Comparison of ENCODE assay signal across 7 mouse cellular contexts in genomic region chr17:49889629-49890028, GRCm38 (mm10).
DNase-seq lines count a peak whose midpoint lies in the region; ATAC-seq lines count a peak whose summit lies in the region.

No protein-coding gene starts in this region.

- peak; percentile 62 for DNase-seq in left cerebral cortex, postnatal 4 days
- no peak for DNase-seq in left cerebral cortex, postnatal 10 days (ENCODE audit: extremely low spot score in 1 of 2, low spot score in 2 of 2)
- DNase-seq in forebrain, embryonic 10.5 days (ENCODE audit: extremely low spot score, low spot score), result peak; percentile 32
- no peak for DNase-seq in left cerebral cortex, postnatal 36 days (ENCODE audit: low spot score in 2 of 2)
- DNase-seq in yolk sac, embryonic 10.5 days (ENCODE audit: low spot score), result no peak

- no peaks in the 10 kb centered on the region for H3K36me3 ChIP-seq in forebrain, embryonic 10.5 days (replicated peaks)
- no peaks in the 10 kb centered on the region for H3K36me3 ChIP-seq in limb, embryonic 13.5 days
- H3K36me3 ChIP-seq in stomach, embryonic 15.5 days, result no peaks in the 10 kb centered on the region

- H3K27me3 ChIP-seq in forebrain, embryonic 10.5 days (ENCODE audit: poor library complexity, severe bottlenecking), result no peaks in the 10 kb centered on the region
- H3K27me3 ChIP-seq in limb, embryonic 13.5 days, result no peaks in the 10 kb centered on the region
- no peaks in the 10 kb centered on the region for H3K27me3 ChIP-seq in stomach, embryonic 15.5 days (replicated peaks)

- H3K4me3 ChIP-seq in forebrain, embryonic 10.5 days, result no peak overlapping the region
- H3K4me3 ChIP-seq in limb, embryonic 13.5 days, result no peak overlapping the region
- H3K4me3 ChIP-seq in stomach, embryonic 15.5 days (replicated peaks), result no peak overlapping the region

- intact Hi-C loops in left cerebral cortex, postnatal 4 days (cut with DNase I), result loop anchor here (10.0 kb wide), 3 partner anchors 425 to 955 kb away; partner anchors contain the start of gene Lrfn2
- intact Hi-C loops in left cerebral cortex, postnatal 10 days (cut with DNase I), result loop anchor here (10.0 kb wide), 2 partner anchors 485 to 1465 kb away; no protein-coding TSS in a partner anchor
- intact Hi-C loops in left cerebral cortex, postnatal 36 days (cut with DNase I), result no loop called here

- peaks cover 34% of the 10 kb centered on the region for H3K4me1 ChIP-seq in forebrain, embryonic 10.5 days
- H3K4me1 ChIP-seq in limb, embryonic 13.5 days, result peaks cover 15% of the 10 kb centered on the region
- 0 out of 2 replicates have a peak, but pooled peaks cover 3% of the 10 kb centered on the region for H3K4me1 ChIP-seq in stomach, embryonic 15.5 days

- no peaks in the 10 kb centered on the region for H3K9me3 ChIP-seq in forebrain, embryonic 10.5 days
- no peaks in the 10 kb centered on the region for H3K9me3 ChIP-seq in limb, embryonic 13.5 days
- no peaks in the 10 kb centered on the region for H3K9me3 ChIP-seq in stomach, embryonic 15.5 days

- no peak overlapping the region for H3K9ac ChIP-seq in limb, embryonic 13.5 days
- H3K9ac ChIP-seq in stomach, embryonic 15.5 days, result no peak overlapping the region

- peak; percentile 46 for ATAC-seq in limb, embryonic 13.5 days (ENCODE audit: low FRiP score, low read depth)
- peak; percentile 47; the same call in 1 of the 2 replicates for ATAC-seq in stomach, embryonic 15.5 days (ENCODE audit: insufficient read depth, low FRiP score, low read depth)

- 28% methylated on average over 7 of the region's 7 CpGs for WGBS in forebrain, embryonic 10.5 days
- WGBS in limb, embryonic 13.5 days, result 24% methylated on average over 7 of the region's 7 CpGs
- WGBS in stomach, embryonic 15.5 days, result 32% methylated on average over 7 of the region's 7 CpGs

- H3K27ac ChIP-seq in forebrain, embryonic 10.5 days, result peak overlapping the region; percentile 72
- no peak overlapping the region for H3K27ac ChIP-seq in limb, embryonic 13.5 days
- H3K27ac ChIP-seq in stomach, embryonic 15.5 days, result no peak overlapping the region

- H3K4me2 ChIP-seq in limb, embryonic 13.5 days (replicated peaks), result no peak overlapping the region
- H3K4me2 ChIP-seq in stomach, embryonic 15.5 days, result no peak overlapping the region

Comparison
In these comparisons a context has a peak if more than half of its experiments do, and no peak if none do; other contexts are left out.
1. DNase-seq: peak in left cerebral cortex, postnatal 4 days (single experiment) and forebrain, embryonic 10.5 days (single experiment); none in left cerebral cortex, postnatal 10 days (0 of 2), left cerebral cortex, postnatal 36 days (0 of 2) and yolk sac, embryonic 10.5 days (single experiment).